14 mouse cellular contexts compared by ENCODE assay signal in genomic region chr6:115541676-115542275, GRCm38 (mm10). TPM values are rescaled to one million over a fixed set of nuclear protein-coding genes. Genes with fewer than 3 reads are reported as not detected.
DNase-seq lines count a peak whose midpoint lies in the region; ATAC-seq and TF ChIP-seq lines count a peak whose summit lies in the region.
"Had no signal": no experiment of that assay in that cellular context is flagged by ENCODE, and none has a peak within 500 bp of the region (broad histone marks: within the 10 kb centered on the region; RNA-seq: fewer than 3 reads in every experiment).

No protein-coding gene starts in this region.

- H3K27ac ChIP-seq in heart, embryonic 11.5 days (ENCODE audit: low read depth, low read length), result peak overlapping the region; percentile 4; the same call in 1 of the 2 replicates
- H3K27ac ChIP-seq in lung, embryonic 14.5 days (ENCODE audit: low read depth), result peak overlapping the region; percentile 81
- peak overlapping the region; percentile 9; the same call in 1 of the 2 replicates for H3K27ac ChIP-seq in liver, embryonic 15.5 days (replicated peaks)
- H3K27ac ChIP-seq: hindbrain, embryonic 15.5 days; liver, embryonic 14.5 days had no signal

- H3K36me3 ChIP-seq in heart, embryonic 11.5 days (ENCODE audit: control insufficient read depth, insufficient read depth, low read length), result no peaks in the 10 kb centered on the region
- no peaks in the 10 kb centered on the region for H3K36me3 ChIP-seq in lung, embryonic 14.5 days (ENCODE audit: insufficient read depth)
- H3K36me3 ChIP-seq in liver, embryonic 15.5 days (replicated peaks), result no peaks in the 10 kb centered on the region
- H3K36me3 ChIP-seq: hindbrain, embryonic 15.5 days had no signal

- WGBS in heart, embryonic 11.5 days (ENCODE audit: insufficient replicate concordance), result 51% methylated on average over 6 of the region's 6 CpGs
- WGBS in lung, embryonic 14.5 days, result 37% methylated on average over 6 of the region's 6 CpGs
- 31% methylated on average over 6 of the region's 6 CpGs for WGBS in liver, embryonic 15.5 days (ENCODE audit: insufficient replicate concordance)

- DNase-seq in heart, postnatal 36 days, result no peak
- no peak for DNase-seq in lung, embryonic 14.5 days
- no peak for DNase-seq in lung, postnatal 14 days
- peak; percentile 15 for DNase-seq in brain, embryonic 14.5 days (ENCODE audit: low read depth)
- DNase-seq in thymus, postnatal 14 days, result no peak
- DNase-seq: cerebellum, adult 9-11 months; retina, postnatal 1 day had no signal

- intact Hi-C loops in heart, postnatal 36 days (cut with DNase I), result loop anchor here (10.0 kb wide), 1 partner anchor 507 kb away; the partner anchor contains the start of gene Tamm41

- H3K9me3 ChIP-seq in heart, embryonic 11.5 days (replicated peaks; ENCODE audit: control insufficient read depth, low read length), result no peaks in the 10 kb centered on the region
- no peaks in the 10 kb centered on the region for H3K9me3 ChIP-seq in lung, embryonic 14.5 days (ENCODE audit: low read depth, low read length)
- H3K9me3 ChIP-seq in liver, embryonic 15.5 days (replicated peaks), result no peaks in the 10 kb centered on the region
- H3K9me3 ChIP-seq: hindbrain, embryonic 15.5 days had no signal

- H3K4me2 ChIP-seq in heart, embryonic 11.5 days, result no peak overlapping the region
- no peak overlapping the region for H3K4me2 ChIP-seq in lung, embryonic 14.5 days
- H3K4me2 ChIP-seq in liver, embryonic 15.5 days, result no peak overlapping the region
- H3K4me2 ChIP-seq: hindbrain, embryonic 15.5 days had no signal

- TF ChIP-seq POLR2A in brain, embryonic 14.5 days (IDR thresholded peaks at IDR 0.05; ENCODE audit: borderline replicate concordance, extremely low read depth, insufficient read depth, insufficient read length, poor library complexity, severe bottlenecking), result no peak

- no peaks in the 10 kb centered on the region; the same call in 1 of the 2 replicates for H3K4me1 ChIP-seq in heart, embryonic 11.5 days (ENCODE audit: control insufficient read depth, insufficient read depth, low read length)
- 0 out of 2 replicates have a peak, but pooled peaks cover 4% of the 10 kb centered on the region for H3K4me1 ChIP-seq in lung, embryonic 14.5 days (ENCODE audit: insufficient read depth)
- H3K4me1 ChIP-seq in liver, embryonic 15.5 days (replicated peaks), result peaks cover 48% of the 10 kb centered on the region

- no peak for ATAC-seq in heart, embryonic 11.5 days (replicated peaks; ENCODE audit: insufficient number of reproducible peaks, low FRiP score, low TSS enrichment)
- ATAC-seq in lung, embryonic 14.5 days (ENCODE audit: insufficient read depth), result no peak
- no peak for ATAC-seq in liver, embryonic 15.5 days (ENCODE audit: insufficient read depth)
- ATAC-seq in megakaryocyte-erythroid progenitor cell, adult 5-6 weeks (replicated peaks; ENCODE audit: low FRiP score, low TSS enrichment, poor library complexity, severe bottlenecking), result no peak

- H3K9ac ChIP-seq in heart, embryonic 11.5 days (ENCODE audit: low read depth, low read length), result no peak overlapping the region
- H3K9ac ChIP-seq in lung, embryonic 14.5 days, result 0 out of 2 replicates have a peak overlapping the region, but pooled peaks have one; percentile 13
- H3K9ac ChIP-seq in liver, embryonic 15.5 days, result no peak overlapping the region
- H3K9ac ChIP-seq: hindbrain, embryonic 15.5 days; liver, embryonic 14.5 days had no signal

- H3K4me3 ChIP-seq in heart, embryonic 11.5 days (ENCODE audit: low read depth, low read length), result no peak overlapping the region
- no peak overlapping the region for H3K4me3 ChIP-seq in lung, embryonic 14.5 days (ENCODE audit: low read depth, low read length)
- no peak overlapping the region for H3K4me3 ChIP-seq in liver, embryonic 15.5 days (replicated peaks)
- H3K4me3 ChIP-seq: hindbrain, embryonic 15.5 days; myocyte had no signal

- H3K27me3 ChIP-seq in heart, embryonic 11.5 days (ENCODE audit: control insufficient read depth, insufficient read depth, low read length), result 0 out of 2 replicates have a peak, but pooled peaks cover 5% of the 10 kb centered on the region
- H3K27me3 ChIP-seq in lung, embryonic 14.5 days (ENCODE audit: insufficient read depth, low read length), result no peaks in the 10 kb centered on the region
- no peaks in the 10 kb centered on the region for H3K27me3 ChIP-seq in liver, embryonic 15.5 days
- H3K27me3 ChIP-seq: hindbrain, embryonic 15.5 days had no signal

- no peak for TF ChIP-seq CTCF in lung, embryonic 14.5 days (IDR thresholded peaks at IDR 0.05; ENCODE audit: low read depth)
- no peak for TF ChIP-seq CTCF in brain, embryonic 14.5 days (IDR thresholded peaks at IDR 0.05; ENCODE audit: borderline replicate concordance, extremely low read depth, insufficient read depth, insufficient read length)

RNA-seq across cellular contexts. Expression of gene Tsen2, which starts 2.7 kb away (rescaled TPM):
- 19.4 and 19.9 TPM in 2 replicates for polyA plus RNA-seq in heart, embryonic 11.5 days (2014; fragmentation: Nextera tagmentation; extraction: Ambion mirVana)
- total RNA-seq in heart, postnatal 36 days (2021), result 1 to 10 TPM; 7.9 to 10.0 TPM
- 30.6 and 30.9 TPM in 2 replicates for polyA plus RNA-seq in lung, embryonic 14.5 days (2014; fragmentation: Nextera tagmentation; extraction: Ambion mirVana)
- polyA plus RNA-seq in brain, embryonic 14.5 days (2012; rRNA removed), result 18.6 and 19.8 TPM in 2 replicates
- 9.4 and 10.4 TPM in 2 replicates for polyA plus RNA-seq in liver, embryonic 15.5 days (2015; fragmentation: Nextera tagmentation; extraction: Ambion mirVana)
- total RNA-seq in megakaryocyte-erythroid progenitor cell, adult 5-6 weeks (2014; fragmentation: Nextera tagmentation), result 18.7 and 27.8 TPM in 2 replicates
- 31.5 and 35.8 TPM in 2 replicates for total RNA-seq in megakaryocyte-erythroid progenitor cell, adult 5-6 weeks (2017)

RNA-seq across cellular contexts. Expression of gene Mkrn2os, which starts 50.6 kb away (rescaled TPM):
- polyA plus RNA-seq in heart, embryonic 11.5 days (2014; fragmentation: Nextera tagmentation; extraction: Ambion mirVana), result 0.08 and 0.21 TPM in 2 replicates
- under 1 TPM; 0.47 to 0.79 TPM for total RNA-seq in heart, postnatal 36 days (2021)
- 0.58 and 0.86 TPM in 2 replicates for polyA plus RNA-seq in lung, embryonic 14.5 days (2014; fragmentation: Nextera tagmentation; extraction: Ambion mirVana)
- polyA plus RNA-seq in brain, embryonic 14.5 days (2012; rRNA removed), result 0.10 TPM in 1 of 2 replicates, not detected in the other
- 8.3 and 11.3 TPM in 2 replicates for polyA plus RNA-seq in liver, embryonic 15.5 days (2015; fragmentation: Nextera tagmentation; extraction: Ambion mirVana)
- total RNA-seq in megakaryocyte-erythroid progenitor cell, adult 5-6 weeks (2014; fragmentation: Nextera tagmentation), result not detected in 2 replicates
- not detected in 2 replicates for total RNA-seq in megakaryocyte-erythroid progenitor cell, adult 5-6 weeks (2017)
- total RNA-seq: layer of hippocampus, adult 8-10 months had no signal

RNA-seq across cellular contexts. Expression of gene Mkrn2, which starts 59.9 kb away (rescaled TPM):
- 19.1 and 24.0 TPM in 2 replicates for polyA plus RNA-seq in heart, embryonic 11.5 days (2014; fragmentation: Nextera tagmentation; extraction: Ambion mirVana)
- 10 to 100 TPM; 43.1 to 46.4 TPM for total RNA-seq in heart, postnatal 36 days (2021)
- polyA plus RNA-seq in lung, embryonic 14.5 days (2014; fragmentation: Nextera tagmentation; extraction: Ambion mirVana), result 25.8 and 29.6 TPM in 2 replicates
- polyA plus RNA-seq in brain, embryonic 14.5 days (2012; rRNA removed), result 32.6 and 44.7 TPM in 2 replicates
- polyA plus RNA-seq in liver, embryonic 15.5 days (2015; fragmentation: Nextera tagmentation; extraction: Ambion mirVana), result 8.4 and 8.6 TPM in 2 replicates
- total RNA-seq in megakaryocyte-erythroid progenitor cell, adult 5-6 weeks (2014; fragmentation: Nextera tagmentation), result 5.5 and 17.0 TPM in 2 replicates
- 14.7 and 26.0 TPM in 2 replicates for total RNA-seq in megakaryocyte-erythroid progenitor cell, adult 5-6 weeks (2017)

Comparison
In these comparisons a context has a peak if more than half of its experiments do, and no peak if none do; other contexts are left out.
1. H3K27ac ChIP-seq: peak in every context shown above with its lines; median percentile 81 in lung, embryonic 14.5 days; 9 in liver, embryonic 15.5 days; 4 in heart, embryonic 11.5 days.